ENCODE assay signal across 19 mouse cellular contexts in genomic region chr7:49017794-49018193, GRCm38 (mm10).
DNase-seq lines count a peak whose midpoint lies in the region; ATAC-seq and TF ChIP-seq lines count a peak whose summit lies in the region.
"Had no signal": no experiment of that assay in that cellular context is flagged by ENCODE, and none has a peak within 500 bp of the region (broad histone marks: within the 10 kb centered on the region; RNA-seq: fewer than 3 reads in every experiment).

No protein-coding gene starts in this region.

- H3K4me2 ChIP-seq in kidney, embryonic 14.5 days (replicated peaks; ENCODE audit: low read depth, low read length), result no peak overlapping the region
- H3K4me2 ChIP-seq in midbrain, embryonic 11.5 days, result no peak overlapping the region
- no peak overlapping the region for H3K4me2 ChIP-seq in midbrain, postnatal 0 days (ENCODE audit: low read depth, low read length, poor library complexity, severe bottlenecking)
- H3K4me2 ChIP-seq in midbrain, embryonic 14.5 days (ENCODE audit: low read length), result no peak overlapping the region
- no peak overlapping the region for H3K4me2 ChIP-seq in heart, embryonic 12.5 days
- H3K4me2 ChIP-seq: heart, embryonic 13.5 days; limb, embryonic 12.5 days; liver, embryonic 12.5 days; lung, embryonic 15.5 days; stomach, embryonic 15.5 days had no signal

- H3K9me3 ChIP-seq in kidney, embryonic 14.5 days (ENCODE audit: control insufficient read depth, low read length), result no peaks in the 10 kb centered on the region
- no peaks in the 10 kb centered on the region for H3K9me3 ChIP-seq in midbrain, embryonic 11.5 days (ENCODE audit: control insufficient read depth, low read length)
- H3K9me3 ChIP-seq in midbrain, postnatal 0 days (ENCODE audit: low read length), result no peaks in the 10 kb centered on the region
- no peaks in the 10 kb centered on the region for H3K9me3 ChIP-seq in midbrain, embryonic 14.5 days (ENCODE audit: control insufficient read depth, low read length)
- H3K9me3 ChIP-seq in heart, embryonic 12.5 days (replicated peaks), result no peaks in the 10 kb centered on the region
- H3K9me3 ChIP-seq: heart, embryonic 13.5 days; limb, embryonic 12.5 days; liver, embryonic 12.5 days; lung, embryonic 15.5 days; stomach, embryonic 15.5 days had no signal

- no peak overlapping the region for H3K27ac ChIP-seq in kidney, embryonic 14.5 days (ENCODE audit: low read depth, low read length)
- 0 out of 2 replicates have a peak overlapping the region, but pooled peaks have one; percentile 33 for H3K27ac ChIP-seq in midbrain, embryonic 11.5 days (ENCODE audit: low read depth, low read length)
- no peak overlapping the region for H3K27ac ChIP-seq in midbrain, postnatal 0 days (ENCODE audit: low read depth, low read length)
- peak overlapping the region; percentile 62 for H3K27ac ChIP-seq in midbrain, embryonic 14.5 days (replicated peaks; ENCODE audit: low read depth, low read length)
- H3K27ac ChIP-seq in heart, embryonic 12.5 days (ENCODE audit: poor library complexity, severe bottlenecking), result no peak overlapping the region
- H3K27ac ChIP-seq: heart, embryonic 13.5 days; limb, embryonic 12.5 days; liver, embryonic 12.5 days; lung, embryonic 15.5 days; stomach, embryonic 15.5 days had no signal

- DNase-seq in kidney, adult 8-10 months, result no peak
- peak; percentile 68 for DNase-seq in midbrain, embryonic 11.5 days (ENCODE audit: low spot score, missing footprints)
- no peak for DNase-seq in midbrain, postnatal 0 days (ENCODE audit: low spot score)
- DNase-seq in midbrain, embryonic 14.5 days, result no peak
- DNase-seq in gastrocnemius, postnatal 4 days (ENCODE audit: low spot score in 2 of 2), result no peak
- DNase-seq: B cell, adult 2 months; cerebellum, adult 2 months; heart, adult 11 months; layer of hippocampus, adult 9-11 months; retina, postnatal 1 day; thymus, adult 2 months had no signal

- no peak overlapping the region for H3K4me3 ChIP-seq in kidney, embryonic 14.5 days (ENCODE audit: low read length)
- no peak overlapping the region for H3K4me3 ChIP-seq in midbrain, embryonic 11.5 days (ENCODE audit: low read depth, low read length)
- H3K4me3 ChIP-seq in midbrain, postnatal 0 days (ENCODE audit: low read depth, low read length), result no peak overlapping the region
- H3K4me3 ChIP-seq in midbrain, embryonic 14.5 days (replicated peaks; ENCODE audit: low read depth, low read length), result no peak overlapping the region
- no peak overlapping the region for H3K4me3 ChIP-seq in heart, embryonic 12.5 days
- H3K4me3 ChIP-seq: heart, embryonic 13.5 days; limb, embryonic 12.5 days; liver, embryonic 12.5 days; lung, embryonic 15.5 days; stomach, embryonic 15.5 days had no signal

- H3K9ac ChIP-seq in kidney, embryonic 14.5 days (ENCODE audit: low read depth, low read length), result no peak overlapping the region
- no peak overlapping the region for H3K9ac ChIP-seq in midbrain, embryonic 11.5 days (ENCODE audit: low read length)
- H3K9ac ChIP-seq in midbrain, postnatal 0 days (replicated peaks; ENCODE audit: low read length, poor library complexity, severe bottlenecking), result no peak overlapping the region
- no peak overlapping the region for H3K9ac ChIP-seq in midbrain, embryonic 14.5 days (replicated peaks; ENCODE audit: low read length)
- H3K9ac ChIP-seq in heart, embryonic 12.5 days, result no peak overlapping the region
- H3K9ac ChIP-seq: heart, embryonic 13.5 days; limb, embryonic 12.5 days; liver, embryonic 12.5 days; lung, embryonic 15.5 days; stomach, embryonic 15.5 days had no signal

- peaks cover 7% of the 10 kb centered on the region; the same call in 1 of the 2 replicates for H3K4me1 ChIP-seq in kidney, embryonic 14.5 days (ENCODE audit: control insufficient read depth, insufficient read depth, low read length)
- H3K4me1 ChIP-seq in midbrain, embryonic 11.5 days (ENCODE audit: control insufficient read depth, insufficient read depth, low read length), result peaks cover 24% of the 10 kb centered on the region
- H3K4me1 ChIP-seq in midbrain, postnatal 0 days (ENCODE audit: insufficient read depth, low read length), result 0 out of 2 replicates have a peak, but pooled peaks cover 2% of the 10 kb centered on the region
- peaks cover 41% of the 10 kb centered on the region for H3K4me1 ChIP-seq in midbrain, embryonic 14.5 days (ENCODE audit: control insufficient read depth, insufficient read depth, low read length)
- 0 out of 2 replicates have a peak, but pooled peaks cover 2% of the 10 kb centered on the region for H3K4me1 ChIP-seq in heart, embryonic 12.5 days (replicated peaks)
- H3K4me1 ChIP-seq: liver, embryonic 12.5 days; stomach, embryonic 15.5 days had no signal

- H3K36me3 ChIP-seq in kidney, embryonic 14.5 days (ENCODE audit: control insufficient read depth, insufficient read depth, low read length), result no peaks in the 10 kb centered on the region
- no peaks in the 10 kb centered on the region for H3K36me3 ChIP-seq in midbrain, embryonic 11.5 days (ENCODE audit: control insufficient read depth, insufficient read depth, low read length)
- H3K36me3 ChIP-seq in midbrain, postnatal 0 days (ENCODE audit: insufficient read depth, low read length), result no peaks in the 10 kb centered on the region
- no peaks in the 10 kb centered on the region for H3K36me3 ChIP-seq in midbrain, embryonic 14.5 days (ENCODE audit: control insufficient read depth, insufficient read depth, low read length)
- H3K36me3 ChIP-seq in heart, embryonic 12.5 days, result no peaks in the 10 kb centered on the region
- H3K36me3 ChIP-seq: heart, embryonic 13.5 days; limb, embryonic 12.5 days; liver, embryonic 12.5 days; lung, embryonic 15.5 days; stomach, embryonic 15.5 days had no signal

- 0 out of 2 replicates have a peak, but pooled peaks have one; percentile 13 for ATAC-seq in kidney, embryonic 14.5 days (ENCODE audit: low FRiP score, low TSS enrichment)
- ATAC-seq in midbrain, embryonic 11.5 days (ENCODE audit: low FRiP score), result no peak
- no peak for ATAC-seq in midbrain, postnatal 0 days (ENCODE audit: low FRiP score)
- ATAC-seq in midbrain, embryonic 14.5 days (ENCODE audit: low FRiP score, low TSS enrichment), result no peak
- no peak for ATAC-seq in heart, embryonic 12.5 days (ENCODE audit: insufficient number of reproducible peaks, low FRiP score)
- ATAC-seq: inflammation-experienced regulatory T-cells, adult 6 months; liver, embryonic 12.5 days had no signal

- TF ChIP-seq CTCF in midbrain, postnatal 0 days (IDR thresholded peaks at IDR 0.05), result no peak

- H3K27me3 ChIP-seq in kidney, embryonic 14.5 days (ENCODE audit: control insufficient read depth, insufficient read depth, low read length), result no peaks in the 10 kb centered on the region
- no peaks in the 10 kb centered on the region for H3K27me3 ChIP-seq in midbrain, embryonic 11.5 days (ENCODE audit: control insufficient read depth, insufficient read depth, low read length)
- H3K27me3 ChIP-seq in midbrain, postnatal 0 days (ENCODE audit: insufficient read depth, low read length), result no peaks in the 10 kb centered on the region
- H3K27me3 ChIP-seq in midbrain, embryonic 14.5 days (ENCODE audit: control insufficient read depth, insufficient read depth, low read length), result no peaks in the 10 kb centered on the region
- H3K27me3 ChIP-seq in heart, embryonic 12.5 days (replicated peaks), result no peaks in the 10 kb centered on the region
- H3K27me3 ChIP-seq: lung, embryonic 15.5 days; stomach, embryonic 15.5 days had no signal

- WGBS in kidney, embryonic 14.5 days, result 67% methylated on average over 5 of the region's 5 CpGs
- 91% methylated on average over 5 of the region's 5 CpGs for WGBS in midbrain, embryonic 11.5 days
- WGBS in midbrain, postnatal 0 days, result 79% methylated on average over 5 of the region's 5 CpGs
- 78% methylated on average over 5 of the region's 5 CpGs for WGBS in midbrain, embryonic 14.5 days
- 71% methylated on average over 5 of the region's 5 CpGs for WGBS in heart, embryonic 12.5 days

Comparison
In these comparisons a context has a peak if more than half of its experiments do, and no peak if none do; other contexts are left out.
1. H3K27ac ChIP-seq: peak in midbrain, embryonic 11.5 days (single experiment) and midbrain, embryonic 14.5 days (single experiment); none in kidney, embryonic 14.5 days (single experiment), midbrain, postnatal 0 days (single experiment) and heart, embryonic 12.5 days (single experiment).